ENCODE assay signal across 16 mouse cellular contexts in genomic region chr10:70301190-70301589, GRCm38 (mm10). TPM values are rescaled to one million over a fixed set of nuclear protein-coding genes. Genes with fewer than 3 reads are reported as not detected.
DNase-seq lines count a peak whose midpoint lies in the region; ATAC-seq lines count a peak whose summit lies in the region.
"Had no signal": no experiment of that assay in that cellular context is flagged by ENCODE, and none has a peak within 500 bp of the region (broad histone marks: within the 10 kb centered on the region; RNA-seq: fewer than 3 reads in every experiment).

No protein-coding gene starts in this region.

- H3K4me2 ChIP-seq in liver, embryonic 13.5 days: no peak overlapping the region
- H3K4me2 ChIP-seq in hindbrain, embryonic 16.5 days (ENCODE audit: low read length): no peak overlapping the region
- H3K4me2 ChIP-seq: hindbrain, embryonic 14.5 days; limb, embryonic 15.5 days had no signal

- H3K9ac ChIP-seq in liver, embryonic 13.5 days: no peak overlapping the region
- H3K9ac ChIP-seq in hindbrain, embryonic 16.5 days (ENCODE audit: low read depth, low read length): no peak overlapping the region
- H3K9ac ChIP-seq: hindbrain, embryonic 14.5 days; limb, embryonic 15.5 days had no signal

- H3K4me3 ChIP-seq in liver, embryonic 13.5 days (replicated peaks): no peak overlapping the region
- no peak overlapping the region for H3K4me3 ChIP-seq in hindbrain, embryonic 16.5 days (ENCODE audit: low read length)
- H3K4me3 ChIP-seq: limb, embryonic 15.5 days had no signal

- WGBS in liver, embryonic 13.5 days (ENCODE audit: insufficient replicate concordance): 35% methylated on average over 2 of the region's 2 CpGs
- WGBS in hindbrain, embryonic 16.5 days: 43% methylated on average over 2 of the region's 2 CpGs

- H3K9me3 ChIP-seq in liver, embryonic 13.5 days (replicated peaks): no peaks in the 10 kb centered on the region
- no peaks in the 10 kb centered on the region for H3K9me3 ChIP-seq in hindbrain, embryonic 16.5 days (ENCODE audit: control insufficient read depth, low read length)
- H3K9me3 ChIP-seq: limb, embryonic 15.5 days had no signal

- peak; percentile 69 for DNase-seq in ZHBTc4 (ENCODE audit: low read depth, low spot score)
- DNase-seq in kidney, adult 18-20 months: peak; percentile 62
- peak; percentile 66 for DNase-seq in kidney, postnatal 14 days
- no peak for DNase-seq in liver, embryonic 13.5 days
- DNase-seq in neural tube, embryonic 10.5 days (ENCODE audit: extremely low spot score, low spot score): no peak
- DNase-seq in thymus, postnatal 4 days: no peak
- DNase-seq: gastrocnemius, postnatal 14 days; heart, postnatal 14 days; spleen, adult 18-20 months; thymus, adult 2 months had no signal

- H3K27me3 ChIP-seq in liver, embryonic 13.5 days: no peaks in the 10 kb centered on the region
- H3K27me3 ChIP-seq in hindbrain, embryonic 16.5 days (replicated peaks; ENCODE audit: control insufficient read depth, insufficient read depth, low read length): no peaks in the 10 kb centered on the region

- no peaks in the 10 kb centered on the region for H3K36me3 ChIP-seq in liver, embryonic 13.5 days
- H3K36me3 ChIP-seq in hindbrain, embryonic 16.5 days (ENCODE audit: control insufficient read depth, insufficient read depth, low read length): no peaks in the 10 kb centered on the region
- H3K36me3 ChIP-seq: G1E; limb, embryonic 15.5 days had no signal

- no peaks in the 10 kb centered on the region for H3K4me1 ChIP-seq in liver, embryonic 13.5 days (replicated peaks)
- peaks cover 5% of the 10 kb centered on the region; the same call in 1 of the 2 replicates for H3K4me1 ChIP-seq in hindbrain, embryonic 16.5 days (ENCODE audit: control insufficient read depth, insufficient read depth, low read depth, low read length)

- no peak overlapping the region for H3K27ac ChIP-seq in liver, embryonic 13.5 days
- H3K27ac ChIP-seq in hindbrain, embryonic 16.5 days (ENCODE audit: low read depth, low read length): no peak overlapping the region
- H3K27ac ChIP-seq: hindbrain, embryonic 14.5 days; limb, embryonic 15.5 days had no signal

- ATAC-seq in liver, embryonic 13.5 days (ENCODE audit: low read depth): 0 out of 2 replicates have a peak, but pooled peaks have one; percentile 43
- ATAC-seq in hindbrain, embryonic 16.5 days: no peak
- ATAC-seq: intestine, embryonic 16.5 days; midbrain, embryonic 16.5 days had no signal

RNA-seq across cellular contexts. Expression of gene Slc16a9, which starts 56.3 kb away (rescaled TPM):
- polyA plus RNA-seq in liver, embryonic 13.5 days (2015; fragmentation: Nextera tagmentation; extraction: Ambion mirVana): 0.45 and 0.50 TPM in 2 replicates
- 2.4 and 3.8 TPM in 2 replicates for polyA plus RNA-seq in hindbrain, embryonic 16.5 days (2015; fragmentation: Nextera tagmentation; extraction: Ambion mirVana)
- polyA plus RNA-seq: G1E had no signal

Comparison
In these comparisons a context has a peak if more than half of its experiments do, and no peak if none do; other contexts are left out.
1. DNase-seq: peak in ZHBTc4 (single experiment), kidney, adult 18-20 months (single experiment) and kidney, postnatal 14 days (single experiment); none in liver, embryonic 13.5 days (single experiment), neural tube, embryonic 10.5 days (single experiment) and thymus, postnatal 4 days (single experiment).